29 mouse cellular contexts compared by ENCODE assay signal in genomic region chr2:150822987-150823386, GRCm38 (mm10). TPM values are rescaled to one million over a fixed set of nuclear protein-coding genes. Genes with fewer than 3 reads are reported as not detected.
DNase-seq lines count a peak whose midpoint lies in the region; ATAC-seq and TF ChIP-seq lines count a peak whose summit lies in the region.
"Had no signal": no experiment of that assay in that cellular context is flagged by ENCODE, and none has a peak within 500 bp of the region (broad histone marks: within the 10 kb centered on the region; RNA-seq: fewer than 3 reads in every experiment).

No protein-coding gene starts in this region.

- TF ChIP-seq CTCF in liver, postnatal 0 days (IDR thresholded peaks at IDR 0.05; ENCODE audit: low read depth), result no peak

- H3K79me2 ChIP-seq in macrophage (ENCODE audit: inconsistent target), result no peaks in the 10 kb centered on the region

- DNase-seq in liver, postnatal 0 days, result no peak
- no peak for DNase-seq in ovary, postnatal 10 days (ENCODE audit: low spot score)
- no peak for DNase-seq in kidney, postnatal 36 days
- DNase-seq: adrenal gland, postnatal 25 days; cerebellum, adult 2 months; gastrocnemius, postnatal 25 days; heart, adult 18-20 months; kidney, adult 18-20 months; liver, embryonic 13.5 days; retina, postnatal 1 day; right cerebral cortex, postnatal 14 days; thymus, postnatal 4 days had no signal

- H3K36me3 ChIP-seq in liver, embryonic 12.5 days, result peaks cover 86% of the 10 kb centered on the region
- H3K36me3 ChIP-seq in liver, postnatal 0 days (replicated peaks; ENCODE audit: insufficient read depth, low read length), result peaks cover 47% of the 10 kb centered on the region
- H3K36me3 ChIP-seq in macrophage (ENCODE audit: inconsistent target), result peaks cover 64% of the 10 kb centered on the region
- peaks cover 64% of the 10 kb centered on the region for H3K36me3 ChIP-seq in heart, embryonic 11.5 days (ENCODE audit: control insufficient read depth, insufficient read depth, low read length)

- no peak for ATAC-seq in liver, embryonic 12.5 days
- no peak for ATAC-seq in liver, postnatal 0 days
- no peak for ATAC-seq in heart, embryonic 11.5 days (replicated peaks; ENCODE audit: insufficient number of reproducible peaks, low FRiP score, low TSS enrichment)
- ATAC-seq: inflammation-experienced regulatory T-cells, adult 6 months; midbrain, embryonic 13.5 days had no signal

- H3K9ac ChIP-seq in liver, embryonic 12.5 days, result no peak overlapping the region
- no peak overlapping the region for H3K9ac ChIP-seq in liver, postnatal 0 days (replicated peaks)
- no peak overlapping the region for H3K9ac ChIP-seq in heart, embryonic 11.5 days (ENCODE audit: low read depth, low read length)
- H3K9ac ChIP-seq: embryonic facial prominence, embryonic 15.5 days; forebrain, embryonic 12.5 days; heart, embryonic 12.5 days; hindbrain, embryonic 15.5 days; limb, embryonic 12.5 days; liver, embryonic 13.5 days; lung, embryonic 15.5 days; midbrain, embryonic 13.5 days; neural tube, embryonic 13.5 days had no signal

- peak overlapping the region; percentile 20; the same call in 1 of the 2 replicates for H3K27ac ChIP-seq in liver, embryonic 12.5 days
- no peak overlapping the region for H3K27ac ChIP-seq in liver, postnatal 0 days (ENCODE audit: low read depth)
- H3K27ac ChIP-seq in brown adipose tissue, adult 24 weeks (replicated peaks; ENCODE audit: low read depth, low read length), result peak overlapping the region; percentile 28
- H3K27ac ChIP-seq in macrophage, result peak overlapping the region; percentile 49
- no peak overlapping the region for H3K27ac ChIP-seq in heart, embryonic 11.5 days (ENCODE audit: low read depth, low read length)
- H3K27ac ChIP-seq: embryonic facial prominence, embryonic 10.5 days; embryonic facial prominence, embryonic 15.5 days; forebrain, embryonic 12.5 days; hindbrain, embryonic 10.5 days; hindbrain, embryonic 15.5 days; kidney, postnatal 0 days; limb, embryonic 12.5 days; liver, embryonic 13.5 days; lung, embryonic 15.5 days; midbrain, embryonic 13.5 days; neural tube, embryonic 13.5 days had no signal

- H3K9me3 ChIP-seq in liver, embryonic 12.5 days (replicated peaks), result no peaks in the 10 kb centered on the region
- H3K9me3 ChIP-seq in liver, postnatal 0 days (ENCODE audit: low read length), result no peaks in the 10 kb centered on the region
- no peaks in the 10 kb centered on the region for H3K9me3 ChIP-seq in heart, embryonic 11.5 days (replicated peaks; ENCODE audit: control insufficient read depth, low read length)
- H3K9me3 ChIP-seq: embryonic facial prominence, embryonic 10.5 days; embryonic facial prominence, embryonic 15.5 days; forebrain, embryonic 12.5 days; heart, embryonic 12.5 days; hindbrain, embryonic 10.5 days; hindbrain, embryonic 15.5 days; limb, embryonic 12.5 days; liver, embryonic 13.5 days; lung, embryonic 15.5 days; midbrain, embryonic 13.5 days; neural tube, embryonic 13.5 days had no signal

- no peaks in the 10 kb centered on the region for H3K27me3 ChIP-seq in liver, embryonic 12.5 days (replicated peaks)
- H3K27me3 ChIP-seq in liver, postnatal 0 days (ENCODE audit: insufficient read depth, low read length), result no peaks in the 10 kb centered on the region
- H3K27me3 ChIP-seq in heart, embryonic 11.5 days (ENCODE audit: control insufficient read depth, insufficient read depth, low read length), result no peaks in the 10 kb centered on the region
- H3K27me3 ChIP-seq: CH12.LX; embryonic facial prominence, embryonic 15.5 days; forebrain, embryonic 12.5 days; heart, embryonic 12.5 days; hindbrain, embryonic 15.5 days; limb, embryonic 12.5 days; liver, embryonic 13.5 days; lung, embryonic 15.5 days; midbrain, embryonic 13.5 days; neural tube, embryonic 13.5 days had no signal

- 42% methylated on average over 8 of the region's 8 CpGs for WGBS in liver, embryonic 12.5 days (ENCODE audit: insufficient replicate concordance)
- 57% methylated on average over 8 of the region's 8 CpGs for WGBS in liver, postnatal 0 days (ENCODE audit: insufficient replicate concordance)
- WGBS in macrophage (ENCODE audit: missing documents), result 32% methylated on average over 8 of the region's 8 CpGs
- 80% methylated on average over 8 of the region's 8 CpGs for WGBS in heart, embryonic 11.5 days (ENCODE audit: insufficient replicate concordance)

- H3K4me3 ChIP-seq in liver, embryonic 12.5 days, result no peak overlapping the region
- H3K4me3 ChIP-seq in liver, postnatal 0 days (ENCODE audit: low read depth, low read length), result no peak overlapping the region
- H3K4me3 ChIP-seq in brown adipose tissue, adult 24 weeks (ENCODE audit: insufficient read depth, low read depth, low read length), result no peak overlapping the region
- no peak overlapping the region for H3K4me3 ChIP-seq in macrophage (ENCODE audit: inconsistent target)
- no peak overlapping the region for H3K4me3 ChIP-seq in heart, embryonic 11.5 days (ENCODE audit: low read depth, low read length)
- H3K4me3 ChIP-seq: embryonic facial prominence, embryonic 10.5 days; embryonic facial prominence, embryonic 15.5 days; forebrain, embryonic 12.5 days; heart, embryonic 12.5 days; hindbrain, embryonic 10.5 days; hindbrain, embryonic 15.5 days; limb, embryonic 12.5 days; liver, embryonic 13.5 days; lung, embryonic 15.5 days; midbrain, embryonic 13.5 days; neural tube, embryonic 13.5 days had no signal

- TF ChIP-seq EP300 in liver, postnatal 0 days (IDR thresholded peaks at IDR 0.05; ENCODE audit: low read depth), result no peak

- no peak overlapping the region for H3K4me2 ChIP-seq in liver, embryonic 12.5 days
- H3K4me2 ChIP-seq in liver, postnatal 0 days (ENCODE audit: low read depth, low read length), result no peak overlapping the region
- no peak overlapping the region for H3K4me2 ChIP-seq in heart, embryonic 11.5 days
- H3K4me2 ChIP-seq: embryonic facial prominence, embryonic 15.5 days; forebrain, embryonic 12.5 days; heart, embryonic 12.5 days; hindbrain, embryonic 15.5 days; limb, embryonic 12.5 days; liver, embryonic 13.5 days; lung, embryonic 15.5 days; midbrain, embryonic 13.5 days; neural tube, embryonic 13.5 days had no signal

- no peaks in the 10 kb centered on the region for H3K4me1 ChIP-seq in liver, embryonic 12.5 days
- H3K4me1 ChIP-seq in liver, postnatal 0 days (ENCODE audit: insufficient read depth), result no peaks in the 10 kb centered on the region
- peaks cover 6% of the 10 kb centered on the region for H3K4me1 ChIP-seq in brown adipose tissue, adult 24 weeks (ENCODE audit: control insufficient read depth, insufficient read depth, insufficient read length, low read length)
- H3K4me1 ChIP-seq in heart, embryonic 11.5 days (ENCODE audit: control insufficient read depth, insufficient read depth, low read length), result no peaks in the 10 kb centered on the region
- H3K4me1 ChIP-seq: embryonic facial prominence, embryonic 10.5 days; embryonic facial prominence, embryonic 15.5 days; forebrain, embryonic 12.5 days; heart, embryonic 12.5 days; hindbrain, embryonic 10.5 days; hindbrain, embryonic 15.5 days; limb, embryonic 12.5 days; liver, embryonic 13.5 days; lung, embryonic 15.5 days; midbrain, embryonic 13.5 days; neural tube, embryonic 13.5 days had no signal

RNA-seq across cellular contexts. Expression of gene Pygb, which starts 36.5 kb away (rescaled TPM):
- 32.9 and 34.0 TPM in 2 replicates for polyA plus RNA-seq in liver, embryonic 12.5 days (2016; fragmentation: Nextera tagmentation; extraction: Ambion mirVana)
- polyA plus RNA-seq in liver, postnatal 0 days (2015; fragmentation: Nextera tagmentation; extraction: Ambion mirVana), result 13.6 and 15.3 TPM in 2 replicates
- polyA plus RNA-seq in brown adipose tissue, adult 24 weeks (2012; ENCODE audit: insufficient read depth, insufficient read length, missing spikeins), result 51.9 and 52.1 TPM in 2 replicates
- total RNA-seq in macrophage (2018; cell fraction: chromatin; rRNA removed), result 100 to 1,000 TPM in 1 of 26 experiments, 10 to 100 TPM in 23, 1 to 10 TPM in 2; 8.1 to 108 (median 39.3) TPM
- total RNA-seq in macrophage (2018; cell fraction: cytosol; rRNA removed), result 10 to 100 TPM; 31.5 to 66.3 (median 47.1) TPM
- total RNA-seq in macrophage (2018; cell fraction: nucleus; rRNA removed), result 10 to 100 TPM; 22.2 to 83.1 (median 39.5) TPM
- polyA plus RNA-seq in macrophage (2018), result 44.5 to 59.8 TPM (median 50.7 TPM) in 3 replicates
- 84.4 and 120 TPM in 2 replicates for polyA plus RNA-seq in heart, embryonic 11.5 days (2014; fragmentation: Nextera tagmentation; extraction: Ambion mirVana)

Comparison
In these comparisons a context has a peak if more than half of its experiments do, and no peak if none do; other contexts are left out.
1. H3K27ac ChIP-seq: peak in liver, embryonic 12.5 days (single experiment), brown adipose tissue, adult 24 weeks (single experiment) and macrophage (single experiment); none in liver, postnatal 0 days (single experiment) and heart, embryonic 11.5 days (single experiment).